Mouse (Mus musculus): ENCODE measurements at regions not wholly inside any gene's neighbourhood (a gene's known extent, or its start where the extent isn't known, plus 50 kb on each side); places are given as distances from the start of the nearest gene placed in this dataset.
"Not testable (repeated sequence)": the region's sequence is repeated elsewhere in the genome, so short reads cannot be mapped to it uniquely, and the experiment has no call there.

GRCm38 (mm10) chr14:76744674-76745433, 188.2 kb upstream of the Serp2 start:
- DNase-seq: peak; percentile 56

- DNase-seq: no peak
Measured at GRCm38 (mm10) chr14:76742297-76742696, 185.6 kb upstream of the Serp2 start.

- DNase-seq: peak; percentile 66
Measured at GRCm38 (mm10) chr14:76739836-76740597, 183.3 kb upstream of the Serp2 start.

- no peak for DNase-seq
Measured at GRCm38 (mm10) chr14:76735997-76736396, 179.3 kb upstream of the Serp2 start.

GRCm38 (mm10) chr14:76735107-76735506, 178.4 kb upstream of the Serp2 start:
- no peak for DNase-seq

- DNase-seq: peak; percentile 59
Measured at GRCm38 (mm10) chr14:76733258-76733823, 176.7 kb upstream of the Serp2 start.

- peak; percentile 50 for DNase-seq
Measured at GRCm38 (mm10) chr14:76731096-76731986, 174.7 kb upstream of the Serp2 start.

GRCm38 (mm10) chr14:76725844-76726243, 169.2 kb upstream of the Serp2 start:
- no peak for DNase-seq

- DNase-seq: not testable (repeated sequence)
Measured at GRCm38 (mm10) chr14:76725231-76725630, 168.5 kb upstream of the Serp2 start.

- no peak for DNase-seq
Measured at GRCm38 (mm10) chr14:76724826-76725225, 168.1 kb upstream of the Serp2 start.

GRCm38 (mm10) chr14:76724395-76724794, 167.7 kb upstream of the Serp2 start:
- DNase-seq: no peak

- DNase-seq: no peak
Measured at GRCm38 (mm10) chr14:76723551-76723950, 166.9 kb upstream of the Serp2 start.

GRCm38 (mm10) chr14:76722297-76722696, 165.6 kb upstream of the Serp2 start:
- no peak for DNase-seq

GRCm38 (mm10) chr14:76721751-76722150, 165.1 kb upstream of the Serp2 start:
- DNase-seq: no peak

GRCm38 (mm10) chr14:76717081-76717480, 160.4 kb upstream of the Serp2 start:
- no peak for DNase-seq

- DNase-seq: peak; percentile 69
Measured at GRCm38 (mm10) chr14:76714727-76715126, 158.0 kb upstream of the Serp2 start.

GRCm38 (mm10) chr14:76713946-76714345, 157.3 kb upstream of the Serp2 start:
- no peak for DNase-seq

GRCm38 (mm10) chr14:76708728-76709127, 152.0 kb upstream of the Serp2 start:
- DNase-seq: peak; percentile 55

- DNase-seq: no peak
Measured at GRCm38 (mm10) chr14:76703373-76703764, 146.7 kb upstream of the Serp2 start.

- no peak for DNase-seq
Measured at GRCm38 (mm10) chr14:76702709-76703372, 146.2 kb upstream of the Serp2 start.

GRCm38 (mm10) chr14:76701911-76702708, 145.4 kb upstream of the Serp2 start:
- DNase-seq: no peak

Measured in lung, postnatal 14 days (tissue).